Comparison of ENCODE assay signal across 1 mouse cellular context in the genomic region with DNA sequence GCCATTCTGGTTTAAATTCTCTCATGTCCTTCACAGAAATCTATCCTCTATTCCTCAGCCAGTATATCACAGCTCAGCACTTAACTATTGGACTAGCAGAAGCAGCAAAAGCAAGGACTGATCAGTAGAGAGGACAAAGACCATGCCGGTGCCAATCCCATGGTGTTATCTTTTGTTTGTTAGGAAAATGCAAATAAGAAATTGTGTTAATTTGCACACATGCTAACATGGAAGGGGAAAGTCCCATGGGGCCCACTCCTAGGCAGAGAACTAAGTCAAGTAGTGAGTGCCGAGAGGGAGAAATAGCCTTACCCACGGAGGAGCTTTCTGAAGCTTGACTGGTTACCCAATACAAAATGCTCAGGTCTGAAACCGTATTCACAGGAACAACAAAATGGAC.
TF ChIP-seq lines count a peak whose summit lies in the region.

No protein-coding gene starts in this region.

TF ChIP-seq in CH12.LX, 34 proteins besides CTCF, POLR2A, EP300 and RAD21:
- TF ChIP-seq ZMIZ1 (IDR thresholded peaks at IDR 0.05; ENCODE audit: low read depth, low read length) (no peak), NRF1 (IDR thresholded peaks at IDR 0.05; ENCODE audit: low read depth, low read length) (no peak), ZNF384 (IDR thresholded peaks at IDR 0.05; ENCODE audit: low read depth, low read length) (no peak), SIN3A (IDR thresholded peaks at IDR 0.05; ENCODE audit: low read length) (no peak), TCF12 (IDR thresholded peaks at IDR 0.05; ENCODE audit: low read depth, low read length) (no peak), BHLHE40 (IDR thresholded peaks at IDR 0.05; ENCODE audit: low read depth, low read length) (no peak), ETS1 (conservative IDR thresholded peaks at IDR 0.05; ENCODE audit: low read depth, low read length) (no peak), JUN (IDR thresholded peaks at IDR 0.05; ENCODE audit: insufficient read depth, low read depth, low read length) (no peak), MAZ (IDR thresholded peaks at IDR 0.05; ENCODE audit: low read depth, low read length) (no peak), TBP (conservative IDR thresholded peaks at IDR 0.05; ENCODE audit: low read depth, low read length) (no peak), HCFC1 (IDR thresholded peaks at IDR 0.05; ENCODE audit: low read depth, low read length) (no peak), ELF1 (IDR thresholded peaks at IDR 0.05; ENCODE audit: low read depth, low read length) (no peak)
